Mouse (Mus musculus) cerebellum, adult 11 months (tissue): ENCODE results near the gene Immt.
"Not testable (repeated sequence)": the region's sequence is repeated elsewhere in the genome, so short reads cannot be mapped to it uniquely, and the experiment has no call there.

Source experiments
- DNase-seq: peaks from one replicate; pipeline ENCODE4 v3.0.0; 2022

Immt gene

DNA sequence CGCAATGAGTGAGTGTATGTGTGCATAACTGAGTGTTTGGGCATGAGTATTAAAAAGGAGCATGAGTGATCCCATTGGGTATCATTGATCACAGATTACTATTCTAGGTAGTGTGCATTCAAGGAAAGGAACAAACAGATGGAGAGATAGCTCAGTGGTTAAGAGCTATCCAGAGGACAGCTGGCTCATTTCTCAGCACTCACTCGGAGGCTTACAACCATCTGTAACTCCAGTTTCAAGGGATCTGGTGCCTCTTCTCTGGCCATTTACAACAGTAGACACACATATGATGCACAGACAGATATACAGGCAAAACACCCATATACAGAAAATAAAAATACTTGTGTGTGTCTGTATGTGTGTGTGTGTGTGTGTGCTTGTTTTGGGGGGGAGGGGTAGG lies 36.6 kb downstream of the Immt start:
- DNase-seq = no peak

DNA sequence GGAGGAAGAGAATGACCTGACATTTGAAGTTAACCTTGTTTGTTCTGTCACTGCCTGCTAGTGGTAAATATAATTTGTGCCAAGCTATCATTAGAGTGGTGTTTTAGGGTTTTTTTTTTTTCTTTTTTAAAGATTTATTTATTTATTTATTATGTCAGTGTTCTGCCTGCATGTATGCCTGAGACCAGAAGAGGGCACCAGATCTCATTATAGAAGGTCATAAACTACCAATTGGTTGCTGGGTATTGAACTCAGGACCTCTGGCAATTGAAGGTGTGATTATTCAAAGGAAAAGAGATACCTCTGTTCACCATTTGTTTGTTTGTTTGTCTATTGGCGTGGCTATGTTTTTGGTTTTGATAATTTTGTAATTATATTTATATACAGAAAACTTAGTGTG lies 37.7 kb downstream of the Immt start:
- DNase-seq = no peak

DNA sequence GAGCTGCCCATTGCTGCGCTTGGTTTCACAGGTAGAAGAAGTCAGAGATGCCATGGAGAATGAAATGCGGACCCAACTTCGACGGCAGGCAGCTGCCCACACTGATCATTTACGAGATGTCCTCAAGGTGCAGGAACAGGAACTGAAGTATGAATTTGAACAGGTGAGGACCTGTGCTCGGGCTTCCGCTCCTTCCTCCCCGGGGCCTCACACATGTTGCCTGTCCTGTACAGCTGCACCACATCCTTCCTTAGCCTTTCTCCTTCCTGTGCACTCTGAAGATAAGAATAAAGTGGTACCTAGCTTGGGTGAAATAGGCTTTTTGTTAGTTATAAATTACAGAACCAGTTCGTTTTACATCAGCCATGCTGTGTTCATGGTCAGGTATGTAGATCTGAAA lies 40.3 kb downstream of the Immt start:
- DNase-seq = no peak

DNA sequence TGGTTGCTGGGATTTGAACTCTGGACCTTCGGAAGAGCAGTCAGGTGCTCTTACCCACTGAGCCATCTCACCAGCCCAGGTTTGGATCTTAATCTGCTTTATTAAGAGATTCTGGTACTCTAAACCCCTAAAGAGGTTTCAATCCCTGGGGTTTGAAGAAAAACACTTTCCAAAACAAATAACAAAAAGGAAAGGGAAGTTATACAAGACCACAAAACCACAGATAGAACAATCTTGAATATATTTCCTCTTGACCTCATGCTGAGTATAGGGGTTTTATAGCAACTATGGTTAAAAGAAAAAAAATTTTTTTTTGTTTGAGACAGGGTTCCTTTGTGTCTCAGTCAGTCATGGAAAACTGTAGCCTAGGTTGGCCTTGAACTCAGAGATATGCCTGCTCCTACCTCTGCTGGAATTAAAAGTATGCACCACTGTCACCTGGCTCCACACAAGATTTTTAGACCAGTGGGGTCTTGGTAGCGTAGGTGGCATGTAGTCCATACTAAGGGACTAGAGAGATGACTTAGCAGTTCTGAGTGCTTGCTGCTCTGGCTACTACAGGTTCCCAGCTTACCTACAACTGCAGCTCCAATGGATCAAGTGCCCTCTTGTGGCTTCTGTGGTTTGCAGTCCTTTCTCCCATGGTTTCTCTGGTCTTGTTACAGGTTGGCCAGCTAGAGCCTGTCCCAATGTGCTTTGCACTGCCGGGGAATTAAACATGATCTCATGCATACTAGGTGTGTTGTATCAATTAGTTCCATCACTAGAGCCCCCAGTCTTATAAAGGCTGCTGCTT lies 47.0 kb downstream of the Immt start:
- no peak for DNase-seq

DNA sequence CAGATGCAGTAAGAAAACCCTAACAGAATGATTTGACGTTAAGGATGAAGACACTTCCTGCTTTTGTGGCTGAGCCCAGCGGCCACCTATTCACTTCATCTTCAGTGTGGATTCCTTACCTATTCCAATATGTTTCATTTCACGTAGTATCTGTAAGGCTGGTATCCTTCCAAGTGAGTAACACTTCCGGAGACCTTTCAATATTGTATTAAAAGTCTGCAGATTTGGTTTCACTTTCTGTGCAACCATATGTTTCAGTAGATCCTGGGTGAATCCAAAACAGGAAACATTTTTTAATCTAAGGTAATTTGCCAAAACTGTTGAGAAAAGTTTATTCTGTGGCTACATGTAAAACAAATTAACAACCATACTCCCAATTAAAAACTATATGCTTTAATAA lies 62.1 kb downstream of the Immt start:
- no peak for DNase-seq

DNA sequence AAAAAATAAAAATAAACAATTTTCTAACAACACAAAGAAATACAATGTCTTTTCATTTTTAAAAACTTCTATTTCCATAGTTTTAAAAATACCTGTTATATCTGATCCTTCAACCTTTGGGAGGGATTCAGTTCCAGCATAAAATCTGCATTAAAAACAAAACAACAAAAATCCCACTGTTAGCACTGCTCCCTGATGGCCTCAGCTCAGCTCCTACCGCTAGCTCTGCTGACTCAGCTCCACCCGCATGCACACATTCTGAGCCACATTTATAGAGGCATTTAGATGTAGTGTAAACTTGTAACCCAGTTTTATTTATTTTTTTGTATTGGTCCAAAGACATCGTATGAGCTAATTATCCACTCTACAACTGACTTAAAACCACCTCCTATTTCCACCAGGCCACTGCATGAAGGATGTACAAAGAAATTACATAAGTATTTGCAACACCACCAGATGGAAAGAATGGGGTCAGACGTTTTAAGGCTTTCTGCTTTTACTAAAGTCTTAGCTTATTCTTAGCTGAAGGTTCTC lies 76.6 kb downstream of the Immt start:
- no peak for DNase-seq

DNA sequence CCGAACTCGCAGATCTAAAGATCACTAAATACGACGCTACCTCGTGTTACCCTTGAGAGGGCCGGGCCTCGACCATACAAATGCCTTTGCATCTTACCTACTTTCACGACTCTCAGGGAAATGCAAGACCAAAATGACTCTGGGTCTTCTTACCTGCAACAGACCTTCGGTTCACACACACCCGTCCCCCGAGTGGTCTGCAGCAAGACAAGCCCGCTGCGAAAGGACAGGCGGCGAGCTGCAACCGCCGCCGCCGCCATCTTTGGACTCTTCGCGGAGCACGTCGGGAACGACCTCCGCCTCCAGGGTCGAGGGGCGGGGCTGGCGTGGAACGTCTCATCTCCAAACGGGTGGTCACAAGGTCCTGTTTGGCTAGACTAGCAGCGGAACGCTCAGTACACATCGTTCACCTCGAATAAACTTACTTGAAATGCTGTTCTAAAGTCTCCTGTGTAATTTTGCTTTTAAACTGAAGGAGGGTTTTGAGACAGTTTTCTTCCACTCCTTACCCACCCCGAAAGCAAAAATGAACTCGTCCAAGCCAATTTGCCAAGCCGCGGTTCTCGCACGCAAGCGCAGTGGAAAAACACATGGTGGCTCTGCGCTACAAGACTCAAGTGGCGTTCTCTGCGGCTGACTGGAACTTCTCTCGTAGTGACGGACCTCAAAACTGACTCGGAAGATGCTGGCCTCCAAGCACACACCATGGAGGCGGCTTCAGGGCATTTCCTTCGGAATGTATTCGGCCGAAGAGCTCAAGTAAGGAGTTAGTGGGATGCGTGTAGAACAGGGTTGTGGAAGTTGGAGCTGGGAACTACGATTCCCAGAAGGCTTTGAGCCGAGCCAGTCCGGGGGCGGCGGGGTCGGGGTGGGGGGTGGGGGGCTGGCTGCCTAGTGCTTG lies 77.6 kb downstream of the Immt start, which contains the start of the genes Ptcd3 and Polr1a:
Ptcd3 (minus strand) TSS at position 270 of the 901 bp plus-strand sequence.
Polr1a (plus strand) TSS at position 573 of the 901 bp plus-strand sequence.
- DNase-seq = peak; percentile 88

DNA sequence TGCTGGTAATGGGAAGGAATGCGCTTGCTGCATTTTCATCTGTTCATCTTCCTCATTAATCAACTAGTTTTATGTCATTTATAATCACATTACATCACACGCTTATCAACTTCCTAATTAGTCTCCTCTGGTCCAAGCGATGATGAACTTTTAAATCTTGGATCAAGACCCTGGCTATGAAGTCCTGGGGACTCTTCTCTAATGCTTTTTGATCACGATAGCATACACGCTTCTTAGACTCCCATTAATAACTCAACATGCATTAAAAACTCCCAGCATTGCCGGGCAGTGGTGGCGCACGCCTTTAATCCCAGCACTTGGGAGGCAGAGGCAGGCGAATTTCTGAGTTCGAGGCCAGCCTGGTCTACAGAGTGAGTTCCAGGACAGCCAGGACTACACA lies 78.3 kb downstream of the Immt start:
- no peak for DNase-seq

DNA sequence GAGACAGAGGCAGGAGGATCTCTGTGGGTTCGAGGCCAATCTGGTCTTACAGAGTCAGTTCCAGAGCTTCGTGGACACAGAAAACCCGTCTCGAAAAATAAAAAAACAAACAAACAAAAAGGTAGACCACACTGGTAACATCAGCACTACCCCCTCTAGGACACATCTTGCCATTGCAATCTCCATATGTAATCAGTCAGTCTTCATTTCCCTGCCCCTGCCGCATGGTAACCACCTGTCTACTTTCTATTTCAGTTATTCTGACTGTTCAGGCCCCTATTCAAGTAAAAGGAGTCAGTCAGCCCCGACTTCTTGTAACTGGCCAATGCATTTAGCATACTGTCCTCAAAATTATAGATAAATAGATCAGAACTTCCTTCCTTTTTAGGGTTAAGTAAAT lies 78.7 kb downstream of the Immt start:
- no peak for DNase-seq

DNA sequence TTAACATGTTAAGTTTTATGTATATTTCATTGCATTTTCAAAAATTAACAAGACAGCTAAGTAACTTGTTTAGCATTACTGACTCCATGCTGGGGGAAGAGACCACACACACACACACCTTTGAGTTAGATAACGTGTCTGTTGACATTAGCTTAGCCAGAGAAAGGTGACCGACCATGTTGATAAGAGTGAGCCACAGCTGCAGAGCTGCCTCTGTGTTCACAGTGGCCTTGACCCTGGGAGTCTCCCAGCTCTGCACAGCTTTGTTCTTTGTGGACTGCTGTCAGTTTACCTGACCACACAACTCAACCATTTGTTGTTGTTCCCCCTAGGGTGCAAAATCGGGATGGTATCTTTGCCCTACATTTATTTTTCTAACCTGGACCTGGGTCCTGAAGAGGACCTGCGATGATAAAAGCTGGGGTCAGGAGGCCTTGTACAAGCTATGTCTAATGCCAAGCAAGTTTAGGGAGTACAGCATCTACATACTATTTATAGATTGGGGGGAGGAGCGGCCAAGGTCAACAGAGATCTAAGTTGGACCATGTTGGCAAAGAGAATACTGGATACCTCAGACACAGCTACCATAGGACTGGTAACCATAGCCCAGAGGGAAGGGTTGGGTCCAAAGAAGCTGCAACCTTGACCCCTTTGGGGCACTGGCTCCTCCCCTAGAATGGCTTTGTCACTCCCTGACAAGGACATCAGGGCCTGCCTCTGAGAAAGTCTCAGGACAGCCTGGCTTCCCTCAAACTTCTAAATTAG lies 80.7 kb downstream of the Immt start:
- DNase-seq = no peak

DNA sequence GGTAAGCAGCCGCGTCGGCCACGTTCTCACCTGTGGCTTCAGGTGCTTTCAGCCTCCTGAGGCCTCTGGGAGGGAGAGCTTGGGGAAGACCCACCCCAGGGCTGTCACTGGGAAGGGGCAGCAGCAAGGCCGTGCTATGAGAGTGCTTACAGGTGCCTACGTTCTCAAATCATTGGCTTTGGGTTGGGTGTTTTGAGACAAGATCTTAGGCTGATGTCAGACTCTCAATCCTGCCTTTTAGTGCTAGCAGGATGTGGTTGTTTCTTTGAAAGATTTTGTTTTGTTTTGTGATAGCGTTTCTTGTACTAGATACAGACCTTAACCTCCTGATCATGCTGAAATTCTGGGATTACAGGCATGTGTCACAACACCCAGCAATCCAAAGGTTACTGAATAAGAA lies 89.6 kb downstream of the Immt start:
- DNase-seq = no peak

DNA sequence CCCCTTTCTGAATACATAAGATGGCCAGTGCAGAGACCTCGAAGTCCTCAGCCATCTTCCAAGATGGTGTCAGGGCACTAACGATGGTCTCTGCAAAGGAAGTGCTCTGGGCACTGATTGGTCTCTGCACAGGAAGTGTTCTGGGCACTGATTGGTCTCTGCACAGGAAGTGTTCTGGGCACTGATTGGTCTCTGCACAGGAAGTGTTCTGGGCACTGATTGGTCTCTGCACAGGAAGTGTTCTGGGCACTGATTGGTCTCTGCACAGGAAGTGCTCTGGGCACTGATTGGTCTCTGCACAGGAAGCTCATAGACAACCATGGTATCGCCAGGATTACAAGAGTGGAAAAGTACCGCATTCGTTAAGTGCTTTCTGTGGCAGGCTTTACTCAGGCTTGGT lies 94.1 kb downstream of the Immt start:
- DNase-seq = not testable (repeated sequence)
